Mouse (Mus musculus) small intestine, adult 10 weeks (tissue): ENCODE data around the gene Slco2b1. TPM values are rescaled to one million over a fixed set of nuclear protein-coding genes. Genes with fewer than 3 reads are reported as not detected.

Source experiments
- polyA plus RNA-seq: library from polyadenylated mRNA; stranded (reverse); fragments of 350-450 nt; fragmentation: Illumina TruSeq; extraction: RNeasy Lipid Tissue Mini Kit (QIAGEN cat#74804); gene quantifications from one replicate; pipeline ENCODE4 v1.2.3, GENCODE M21; 2014; ENCODE audit warnings: low replicate concordance

The Slco2b1 gene
- polyA plus RNA-seq = 17.9 TPM

GRCm38 (mm10) chr7:99711166-99711565 is at the start of gene Slco2b1:
TSS of gene Slco2b1 (minus strand) at chr7:99711340.

DNA sequence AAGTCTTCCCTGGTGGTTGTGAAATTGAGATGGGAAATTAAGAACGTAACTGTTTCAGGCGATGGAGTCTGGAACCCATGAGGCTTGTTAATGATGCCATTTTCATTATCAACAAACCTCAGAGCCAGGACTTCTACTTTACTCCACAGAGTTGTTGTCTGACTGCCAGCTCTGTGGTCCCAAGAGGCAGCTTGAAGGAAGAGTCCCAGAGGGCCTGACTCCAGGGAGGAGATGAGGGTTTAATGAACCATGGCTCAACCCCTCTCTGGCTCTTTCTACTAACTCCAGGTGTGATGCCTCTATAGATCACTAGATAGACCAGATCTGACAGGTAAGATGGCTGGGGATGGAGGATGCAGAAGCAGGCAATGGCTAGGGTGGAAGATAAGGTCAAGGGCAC is 18.8 kb upstream of the Slco2b1 start, which contains the start of gene Olfr520:
TSS of gene Olfr520 (plus strand) at position 301 of the 400 bp plus-strand sequence.

DNA sequence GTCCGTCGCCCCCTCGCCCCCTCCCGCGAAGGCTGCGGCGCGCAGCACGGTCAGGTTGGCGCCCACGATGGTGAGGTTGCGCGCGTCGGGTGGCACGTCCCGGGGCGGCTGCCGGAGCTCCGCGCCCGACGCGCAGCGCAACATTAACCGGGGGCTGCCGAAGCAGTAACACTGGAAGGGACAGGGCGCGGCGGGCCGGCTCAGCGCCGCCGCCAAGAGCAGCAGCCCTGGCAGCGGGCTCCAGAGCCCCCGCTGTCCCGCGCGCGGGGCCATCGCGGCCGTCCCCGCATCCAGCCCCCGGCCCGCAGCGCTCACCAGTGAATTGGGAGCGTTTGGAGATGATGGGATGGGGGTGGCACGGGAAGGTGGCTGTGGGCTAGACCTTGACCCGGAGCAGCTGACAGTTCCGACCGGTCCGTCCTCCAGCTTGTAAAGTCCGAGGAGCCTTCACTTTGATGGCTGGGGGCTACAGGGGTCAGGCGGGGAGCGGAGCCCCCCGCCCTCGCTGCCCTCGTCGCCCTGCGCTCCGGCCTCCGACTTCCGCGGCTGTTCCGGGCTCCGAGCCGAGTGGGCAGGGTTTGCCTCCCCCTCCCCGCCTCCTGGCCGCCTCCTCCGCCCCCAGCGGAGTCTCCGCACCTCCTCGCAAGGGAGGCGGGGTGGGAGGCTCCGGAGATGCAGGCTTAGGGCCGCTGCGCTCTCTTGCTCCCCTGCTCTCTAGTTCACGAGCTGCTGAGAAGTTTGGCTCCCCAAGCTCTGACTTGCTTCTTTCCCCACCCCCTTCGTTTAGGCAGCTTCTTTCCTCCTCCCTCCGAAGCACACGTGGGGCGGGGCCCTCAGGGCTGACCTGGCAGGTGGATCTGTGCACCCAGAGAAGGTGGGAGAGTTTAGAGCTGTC is 84.5 kb downstream of the Slco2b1 start, which contains the start of gene Tpbgl:
TSS of gene Tpbgl (minus strand) at position 728 of the 895 bp plus-strand sequence.

Other genes with a start within 250 kb of the Slco2b1 start
- gene Klhl35, start 245.3 kb downstream of the Slco2b1 start, polyA plus RNA-seq = not detected
- 387 TPM for gene Rps3, start 227.6 kb downstream of the Slco2b1 start, polyA plus RNA-seq
- gene Arrb1, start 175.9 kb downstream of the Slco2b1 start, polyA plus RNA-seq = 17.4 TPM
- gene Tpbgl, start 84.2 kb downstream of the Slco2b1 start, polyA plus RNA-seq = 0.52 TPM
- gene Olfr520, start 18.9 kb upstream of the Slco2b1 start, polyA plus RNA-seq = not detected
- gene Olfr521, start 52.2 kb upstream of the Slco2b1 start, polyA plus RNA-seq = not detected
- 6.9 TPM for gene Neu3, start 117.1 kb upstream of the Slco2b1 start, polyA plus RNA-seq
- gene Xrra1, start 147.8 kb upstream of the Slco2b1 start, polyA plus RNA-seq = not detected
- 189 TPM for gene Spcs2, start 152.1 kb upstream of the Slco2b1 start, polyA plus RNA-seq